Comparison of ENCODE assay signal across 19 mouse cellular contexts in genomic region chr15:82579071-82579470, GRCm38 (mm10). TPM values are rescaled to one million over a fixed set of nuclear protein-coding genes. Genes with fewer than 3 reads are reported as not detected.
"Had no signal": no experiment of that assay in that cellular context is flagged by ENCODE, and none has a peak within 500 bp of the region (broad histone marks: within the 10 kb centered on the region; RNA-seq: fewer than 3 reads in every experiment).

No protein-coding gene starts in this region.

- H3K27me3 ChIP-seq: intestine, embryonic 15.5 days; liver, embryonic 15.5 days; megakaryocyte, embryonic 14.5 days; midbrain, embryonic 15.5 days; neural tube, embryonic 12.5 days; stomach, embryonic 15.5 days had no signal

- H3K4me1 ChIP-seq: intestine, embryonic 15.5 days; liver, embryonic 15.5 days; megakaryocyte, embryonic 14.5 days; midbrain, embryonic 15.5 days; neural tube, embryonic 12.5 days; stomach, embryonic 15.5 days had no signal

- H3K4me3 ChIP-seq: intestine, embryonic 15.5 days; layer of hippocampus, adult 2 months; limb, embryonic 10.5 days; liver, embryonic 15.5 days; megakaryocyte, embryonic 14.5 days; midbrain, embryonic 15.5 days; neural tube, embryonic 12.5 days; stomach, embryonic 15.5 days had no signal

- H3K9ac ChIP-seq: intestine, embryonic 15.5 days; liver, embryonic 15.5 days; lung, embryonic 14.5 days; midbrain, embryonic 15.5 days; neural tube, embryonic 12.5 days; stomach, embryonic 15.5 days had no signal

- H3K9me3 ChIP-seq: intestine, embryonic 15.5 days; limb, embryonic 10.5 days; liver, embryonic 15.5 days; megakaryocyte, embryonic 14.5 days; midbrain, embryonic 15.5 days; neural tube, embryonic 12.5 days; stomach, embryonic 15.5 days had no signal

- DNase-seq: lung, embryonic 14.5 days; lung, postnatal 10 days; thymus, adult 2 months; thymus, postnatal 25 days had no signal

- H3K36me3 ChIP-seq: intestine, embryonic 15.5 days; limb, embryonic 10.5 days; liver, embryonic 15.5 days; midbrain, embryonic 15.5 days; neural tube, embryonic 12.5 days; stomach, embryonic 15.5 days had no signal

- H3K27ac ChIP-seq: intestine, embryonic 15.5 days; layer of hippocampus, adult 2 months; limb, embryonic 10.5 days; liver, embryonic 15.5 days; macrophage; midbrain, embryonic 15.5 days; neural tube, embryonic 12.5 days; stomach, embryonic 15.5 days had no signal

- ATAC-seq: intestine, embryonic 15.5 days; midbrain, embryonic 15.5 days had no signal

- H3K4me2 ChIP-seq: intestine, embryonic 15.5 days; liver, embryonic 11.5 days; liver, embryonic 15.5 days; lung, embryonic 14.5 days; midbrain, embryonic 11.5 days; midbrain, embryonic 15.5 days; neural tube, embryonic 12.5 days; stomach, embryonic 15.5 days had no signal

RNA-seq across cellular contexts. Expression of gene Cyp2d12, which starts 24.2 kb away (rescaled TPM):
- polyA plus RNA-seq: intestine, embryonic 15.5 days; limb, embryonic 10.5 days; limb, embryonic 14.5 days; liver, embryonic 11.5 days; liver, embryonic 15.5 days; lung, embryonic 14.5 days; macrophage; midbrain, embryonic 11.5 days; midbrain, embryonic 15.5 days; neural tube, embryonic 12.5 days; spleen, adult 2 months; stomach, embryonic 15.5 days; testis, adult 2 months had no signal

RNA-seq across cellular contexts. Expression of gene Cyp2d34, which starts 41.7 kb away (rescaled TPM):
- polyA plus RNA-seq: intestine, embryonic 15.5 days; limb, embryonic 10.5 days; limb, embryonic 14.5 days; liver, embryonic 11.5 days; liver, embryonic 15.5 days; lung, embryonic 14.5 days; macrophage; midbrain, embryonic 11.5 days; midbrain, embryonic 15.5 days; neural tube, embryonic 12.5 days; stomach, embryonic 15.5 days; testis, adult 2 months; urinary bladder, adult 2 months had no signal
